Mouse (Mus musculus) adrenal gland, postnatal 36 days (tissue): ENCODE results near the gene Hhat. TPM values are rescaled to one million over a fixed set of nuclear protein-coding genes. Genes with fewer than 3 reads are reported as not detected.
A peak's percentile ranks its signal among the peaks of the same experiment; 100 is the strongest.

ENCODE experiments used
- DNase-seq, 2 experiments: peaks; one replicate each; pipeline ENCODE4 v3.0.0; 2021; ENCODE audit warnings: mixed read lengths in 1 of 2
- total RNA-seq, 2 experiments: library from RNA; stranded (reverse); gene quantifications; 2 replicates each; pipeline ENCODE4 v1.2.3; 2021

Gene Hhat
- total RNA-seq, 2 experiments from 2014 or later = 2.9 to 8.5 TPM

GRCm38 (mm10) chr1:192785046-192785961 is 14.3 kb upstream of the Hhat start:
- DNase-seq = no peak

GRCm38 (mm10) chr1:192784374-192784773 is 13.4 kb upstream of the Hhat start:
- peak; percentile 56 to 61 for DNase-seq

GRCm38 (mm10) chr1:192781256-192781655 is 10.2 kb upstream of the Hhat start:
- DNase-seq = no peak

- DNase-seq = no peak
Observed at GRCm38 (mm10) chr1:192778869-192779514, 8.0 kb upstream of the Hhat start.

- DNase-seq = no peak
Observed at GRCm38 (mm10) chr1:192778206-192778605, 7.2 kb upstream of the Hhat start.

GRCm38 (mm10) chr1:192770130-192770494 is 911 bp downstream of the Hhat start:
- DNase-seq = peak; percentile 25 to 35

- no peak for DNase-seq
Observed at GRCm38 (mm10) chr1:192765531-192765930, 5.5 kb downstream of the Hhat start.

- DNase-seq = no peak
Observed at GRCm38 (mm10) chr1:192764547-192764946, 6.5 kb downstream of the Hhat start.

- no peak for DNase-seq
Observed at GRCm38 (mm10) chr1:192762946-192763933, 7.8 kb downstream of the Hhat start.

GRCm38 (mm10) chr1:192756674-192757073 is 14.3 kb downstream of the Hhat start:
- no peak for DNase-seq

- DNase-seq = no peak
Observed at GRCm38 (mm10) chr1:192755685-192756606, 15.1 kb downstream of the Hhat start.

- DNase-seq = no peak
Observed at GRCm38 (mm10) chr1:192755246-192755645, 15.8 kb downstream of the Hhat start.

GRCm38 (mm10) chr1:192754268-192754667 is 16.8 kb downstream of the Hhat start:
- no peak for DNase-seq

- DNase-seq = peak; percentile 77
Observed at GRCm38 (mm10) chr1:192752659-192753601, 18.1 kb downstream of the Hhat start.

- DNase-seq = no peak
Observed at GRCm38 (mm10) chr1:192750042-192750437, 21.0 kb downstream of the Hhat start.

GRCm38 (mm10) chr1:192749270-192750041 is 21.6 kb downstream of the Hhat start:
- no peak for DNase-seq

GRCm38 (mm10) chr1:192746201-192746600 is 24.8 kb downstream of the Hhat start:
- DNase-seq = no peak

GRCm38 (mm10) chr1:192745240-192746101 is 25.6 kb downstream of the Hhat start:
- DNase-seq = peak; percentile 57 to 69
